Mouse (Mus musculus): ENCODE data around the gene Upp1. TPM values are rescaled to one million over a fixed set of nuclear protein-coding genes. Genes with fewer than 3 reads are reported as not detected.

Upp1 gene
- polyA plus RNA-seq (2012; ENCODE audit: insufficient read depth, low replicate concordance): 0.41 TPM in 1 of 2 replicates, not detected in the other

DNA sequence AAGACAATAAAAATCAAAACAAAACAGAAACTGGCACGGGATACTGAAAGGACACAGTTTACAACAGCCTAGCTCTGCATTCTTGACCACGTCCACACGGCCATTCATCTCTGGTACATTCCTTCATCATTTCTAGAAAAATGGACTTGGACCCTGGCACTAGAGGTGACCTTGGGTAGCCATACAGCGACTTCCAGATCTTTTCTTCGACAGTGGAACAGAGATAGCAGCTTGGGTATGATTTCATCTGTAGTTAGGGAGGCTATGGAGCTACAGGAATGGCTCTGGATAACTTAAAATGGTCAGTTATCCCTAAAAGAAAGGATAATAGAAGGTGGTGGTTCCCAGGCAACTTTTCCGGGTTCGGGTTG, at the start of gene Upp1:
Upp1 (plus strand) TSS at position 54 of the 371 bp plus-strand sequence.
- Histone ChIP-seq H3K4me3 (replicated peaks) (peak within 1 kb of the TSS; percentile 92), H3K36me3 (replicated peaks; ENCODE audit: low read length) (no peaks in the 10 kb centered on the region), H3K4me1 (peaks cover 61% of the 10 kb centered on the region), H3K9me3 (no peaks in the 10 kb centered on the region), H3K27me3 (replicated peaks) (peaks cover 28% of the 10 kb centered on the region)
- TF ChIP-seq GATA1 (IDR thresholded peaks at IDR 0.05; ENCODE audit: borderline replicate concordance, low read length) (no peak), FLI1 (IDR thresholded peaks at IDR 0.05; ENCODE audit: low read length) (no peak)

- Histone ChIP-seq H3K36me3 (replicated peaks; ENCODE audit: low read length) (no peaks in the 10 kb centered on the region), H3K9me3 (no peaks in the 10 kb centered on the region), H3K27me3 (replicated peaks) (peaks cover 2% of the 10 kb centered on the region), H3K4me3 (replicated peaks) (no peak overlapping the region), H3K4me1 (no peaks in the 10 kb centered on the region)
- TF ChIP-seq GATA1 (IDR thresholded peaks at IDR 0.05; ENCODE audit: borderline replicate concordance, low read length): no peak
- TF ChIP-seq FLI1 (IDR thresholded peaks at IDR 0.05; ENCODE audit: low read length): no peak
Measured at GRCm38 (mm10) chr11:9076444-9076843, 41.5 kb upstream of the Upp1 start.

- no peak for TF ChIP-seq GATA1 (IDR thresholded peaks at IDR 0.05; ENCODE audit: borderline replicate concordance, low read length)
- no peak for TF ChIP-seq FLI1 (IDR thresholded peaks at IDR 0.05; ENCODE audit: low read length)
- H3K27me3 ChIP-seq (replicated peaks): peaks cover 2% of the 10 kb centered on the region
- no peaks in the 10 kb centered on the region for H3K36me3 ChIP-seq (replicated peaks; ENCODE audit: low read length)
- H3K9me3 ChIP-seq: no peaks in the 10 kb centered on the region
- peak overlapping the region; percentile 64 for H3K4me3 ChIP-seq (replicated peaks)
- peaks cover 53% of the 10 kb centered on the region for H3K4me1 ChIP-seq
Measured at GRCm38 (mm10) chr11:9113189-9113588, 4.7 kb upstream of the Upp1 start.

GRCm38 (mm10) chr11:9115367-9116120, 2.4 kb upstream of the Upp1 start:
- Histone ChIP-seq H3K27me3 (replicated peaks) (peaks cover 20% of the 10 kb centered on the region), H3K4me3 (replicated peaks) (peak overlapping the region; percentile 62), H3K9me3 (no peaks in the 10 kb centered on the region), H3K4me1 (peaks cover 69% of the 10 kb centered on the region), H3K36me3 (replicated peaks; ENCODE audit: low read length) (no peaks in the 10 kb centered on the region)
- TF ChIP-seq GATA1 (IDR thresholded peaks at IDR 0.05; ENCODE audit: borderline replicate concordance, low read length) (no peak), FLI1 (IDR thresholded peaks at IDR 0.05; ENCODE audit: low read length) (no peak)

DNA sequence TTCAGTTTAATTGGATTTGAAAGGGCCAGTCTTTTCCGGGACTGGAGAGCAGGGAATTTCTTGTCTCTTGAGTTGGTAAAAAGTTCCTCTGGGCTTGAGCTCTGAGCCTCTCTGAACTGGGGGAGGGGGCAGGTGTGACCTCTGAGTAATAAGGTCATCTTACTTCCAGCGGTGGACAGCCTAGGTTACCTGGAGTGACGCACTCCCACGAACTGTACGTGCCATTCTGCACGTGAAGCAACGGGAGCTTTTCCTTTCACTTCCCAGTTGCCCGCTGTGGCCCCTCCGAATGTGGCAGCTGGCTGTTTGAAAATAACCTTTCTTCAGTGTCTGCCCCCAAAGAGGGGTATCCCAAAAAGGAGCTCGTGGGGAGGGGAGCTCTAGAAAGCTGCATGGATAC, 1.8 kb upstream of the Upp1 start:
- H3K36me3 ChIP-seq (replicated peaks; ENCODE audit: low read length): no peaks in the 10 kb centered on the region
- H3K27me3 ChIP-seq (replicated peaks): peaks cover 26% of the 10 kb centered on the region
- H3K4me1 ChIP-seq: peaks cover 69% of the 10 kb centered on the region
- TF ChIP-seq GATA1 (IDR thresholded peaks at IDR 0.05; ENCODE audit: borderline replicate concordance, low read length) (no peak), FLI1 (IDR thresholded peaks at IDR 0.05; ENCODE audit: low read length) (no peak)
- H3K9me3 ChIP-seq: no peaks in the 10 kb centered on the region
- peak overlapping the region; percentile 88 for H3K4me3 ChIP-seq (replicated peaks)

- TF ChIP-seq GATA1 (IDR thresholded peaks at IDR 0.05; ENCODE audit: borderline replicate concordance, low read length) (no peak), FLI1 (IDR thresholded peaks at IDR 0.05; ENCODE audit: low read length) (no peak)
- peaks cover 69% of the 10 kb centered on the region for H3K4me1 ChIP-seq
- H3K36me3 ChIP-seq (replicated peaks; ENCODE audit: low read length): no peaks in the 10 kb centered on the region
- H3K9me3 ChIP-seq: no peaks in the 10 kb centered on the region
- peak overlapping the region; percentile 67 for H3K4me3 ChIP-seq (replicated peaks)
- H3K27me3 ChIP-seq (replicated peaks): peaks cover 28% of the 10 kb centered on the region
Measured at GRCm38 (mm10) chr11:9116916-9117315, 987 bp upstream of the Upp1 start.

GRCm38 (mm10) chr11:9117358-9118049, 399 bp upstream of the Upp1 start:
- no peaks in the 10 kb centered on the region for H3K36me3 ChIP-seq (replicated peaks; ENCODE audit: low read length)
- TF ChIP-seq GATA1 (IDR thresholded peaks at IDR 0.05; ENCODE audit: borderline replicate concordance, low read length) (no peak), FLI1 (IDR thresholded peaks at IDR 0.05; ENCODE audit: low read length) (no peak)
- peaks cover 67% of the 10 kb centered on the region for H3K4me1 ChIP-seq
- H3K27me3 ChIP-seq (replicated peaks): peaks cover 28% of the 10 kb centered on the region
- peak overlapping the region; percentile 92 for H3K4me3 ChIP-seq (replicated peaks)
- H3K9me3 ChIP-seq: no peaks in the 10 kb centered on the region

- Histone ChIP-seq H3K4me1 (peaks cover 56% of the 10 kb centered on the region), H3K27me3 (replicated peaks) (peaks cover 28% of the 10 kb centered on the region), H3K9me3 (no peaks in the 10 kb centered on the region), H3K4me3 (replicated peaks) (peak overlapping the region; percentile 92), H3K36me3 (replicated peaks; ENCODE audit: low read length) (no peaks in the 10 kb centered on the region)
- no peak for TF ChIP-seq GATA1 (IDR thresholded peaks at IDR 0.05; ENCODE audit: borderline replicate concordance, low read length)
- TF ChIP-seq FLI1 (IDR thresholded peaks at IDR 0.05; ENCODE audit: low read length): no peak
Measured at GRCm38 (mm10) chr11:9118421-9119121, 668 bp downstream of the Upp1 start.

DNA sequence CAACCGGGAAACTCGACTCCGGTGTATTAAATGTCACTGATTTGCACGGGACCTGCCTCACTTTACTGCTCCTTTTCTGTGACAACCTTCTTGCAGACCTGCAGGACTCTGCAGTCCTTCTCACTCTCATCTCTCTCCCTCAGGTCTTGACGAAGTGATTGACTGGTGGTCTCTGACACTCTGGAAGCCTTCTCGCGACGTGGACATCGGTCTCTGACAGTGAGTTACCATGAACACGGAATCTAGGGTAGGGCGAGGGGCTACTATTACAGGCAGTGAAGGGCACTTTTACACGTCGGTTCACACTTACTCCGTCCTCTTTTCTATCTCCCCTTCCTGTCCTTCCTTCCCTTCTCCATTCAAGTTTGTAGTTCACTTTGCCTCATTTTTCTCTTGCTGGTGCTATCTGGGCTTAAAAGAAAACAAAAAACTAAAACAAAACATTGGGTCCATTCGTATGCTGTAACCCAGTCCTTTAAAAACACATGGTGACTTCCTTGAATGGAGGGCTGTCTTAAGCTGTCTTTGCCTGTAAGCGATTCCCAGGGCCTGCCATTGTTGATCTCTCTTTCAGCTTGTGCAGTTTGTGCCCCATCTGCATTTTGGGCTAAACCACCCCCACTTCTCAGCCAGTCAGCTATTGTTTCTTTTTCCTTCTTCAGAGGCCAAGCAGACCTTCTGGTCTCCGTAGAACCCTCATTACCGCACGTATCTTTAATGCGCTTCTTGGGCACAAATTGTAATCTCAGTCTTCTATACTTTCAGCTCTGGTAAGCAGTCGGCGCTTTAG, 1.5 kb downstream of the Upp1 start:
- Histone ChIP-seq H3K9me3 (no peaks in the 10 kb centered on the region), H3K27me3 (replicated peaks) (peaks cover 28% of the 10 kb centered on the region), H3K4me1 (peaks cover 48% of the 10 kb centered on the region), H3K4me3 (replicated peaks) (peak overlapping the region; percentile 92), H3K36me3 (replicated peaks; ENCODE audit: low read length) (no peaks in the 10 kb centered on the region)
- TF ChIP-seq FLI1 (IDR thresholded peaks at IDR 0.05; ENCODE audit: low read length): no peak
- TF ChIP-seq GATA1 (IDR thresholded peaks at IDR 0.05; ENCODE audit: borderline replicate concordance, low read length): no peak

Data from megakaryocyte, embryonic 14.5 days (primary cell).